Mouse (Mus musculus) liver, postnatal 0 days (tissue): Measurements from ENCODE around the gene Ppdpf.

ENCODE experiments used
- CTCF ChIP-seq: sonication (generic); IDR thresholded peaks from 2 replicates; pipeline ENCODE4 v1.5.1; 2016; ENCODE audit warnings: antibody characterized with exemption, low read depth
- EP300 ChIP-seq: IDR thresholded peaks from 2 replicates; pipeline ENCODE4 v1.6.1; 2016; ENCODE audit warnings: antibody characterized with exemption, low read depth, mild to moderate bottlenecking

DNA sequence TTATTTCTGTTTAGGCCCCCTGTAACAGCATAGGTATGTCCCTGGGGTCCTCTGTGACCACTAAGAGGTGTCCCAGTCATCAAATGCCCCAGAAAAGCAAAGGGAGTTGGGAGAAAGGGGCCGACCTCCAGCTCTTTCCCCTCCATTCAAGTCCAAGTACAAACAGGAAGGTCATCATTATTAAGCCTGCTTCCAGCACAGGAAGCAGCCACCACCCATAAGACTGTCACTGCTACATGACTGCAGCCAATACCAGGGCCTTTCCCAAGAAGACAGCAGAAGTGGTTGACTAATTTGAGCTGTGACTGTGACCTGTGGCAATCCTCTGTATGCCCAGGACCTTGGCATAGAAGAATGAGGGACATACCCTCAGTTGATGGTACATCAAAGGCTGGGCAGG lies 41.3 kb downstream of the Ppdpf start:
- TF ChIP-seq CTCF (no peak), EP300 (no peak)
